Mouse (Mus musculus): Measurements from ENCODE around the gene Txnrd3. TPM values are rescaled to one million over a fixed set of nuclear protein-coding genes. Genes with fewer than 3 reads are reported as not detected.

The Txnrd3 gene
- polyA plus RNA-seq, 1 experiment from 2014 or later = 12.8 TPM

GRCm38 (mm10) chr6:89680155-89680554 lies 36.4 kb downstream of the Txnrd3 start:
- Histone ChIP-seq H3K27me3 (0 out of 2 replicates have a peak, but pooled peaks cover 2% of the 10 kb centered on the region), H3K9ac (no peak overlapping the region), H3K4me2 (no peak overlapping the region), H3K4me1 (replicated peaks) (0 out of 2 replicates have a peak, but pooled peaks cover 4% of the 10 kb centered on the region), H3K9me3 (no peaks in the 10 kb centered on the region), H3K27ac (no peak overlapping the region), H3K4me3 (no peak overlapping the region), H3K36me3 (peaks cover 11% of the 10 kb centered on the region)
- peak; percentile 52; the same call in 1 of the 2 replicates for ATAC-seq (ENCODE audit: low FRiP score)
- 10% methylated on average over 8 of the region's 8 CpGs for WGBS

- Histone ChIP-seq H3K4me2 (no peak overlapping the region), H3K4me1 (replicated peaks) (0 out of 2 replicates have a peak, but pooled peaks cover 4% of the 10 kb centered on the region), H3K27ac (no peak overlapping the region), H3K36me3 (no peaks in the 10 kb centered on the region), H3K9ac (no peak overlapping the region), H3K9me3 (no peaks in the 10 kb centered on the region), H3K27me3 (0 out of 2 replicates have a peak, but pooled peaks cover 2% of the 10 kb centered on the region), H3K4me3 (no peak overlapping the region)
- 58% methylated on average over 1 of the region's 1 CpGs for WGBS
- no peak for ATAC-seq (ENCODE audit: low FRiP score)
Observed at GRCm38 (mm10) chr6:89684231-89684630, 40.4 kb downstream of the Txnrd3 start.

GRCm38 (mm10) chr6:89687100-89687499 lies 43.3 kb downstream of the Txnrd3 start:
- H3K36me3 ChIP-seq = no peaks in the 10 kb centered on the region
- no peaks in the 10 kb centered on the region for H3K9me3 ChIP-seq
- no peak overlapping the region for H3K4me3 ChIP-seq
- H3K27me3 ChIP-seq = no peaks in the 10 kb centered on the region
- no peaks in the 10 kb centered on the region for H3K4me1 ChIP-seq (replicated peaks)
- H3K9ac ChIP-seq = no peak overlapping the region
- WGBS = 88% methylated on average over 1 of the region's 1 CpGs
- H3K27ac ChIP-seq = no peak overlapping the region
- no peak for ATAC-seq (ENCODE audit: low FRiP score)
- H3K4me2 ChIP-seq = no peak overlapping the region

- 72% methylated on average over 2 of the region's 2 CpGs for WGBS
- no peak for ATAC-seq (ENCODE audit: low FRiP score)
- Histone ChIP-seq H3K4me3 (no peak overlapping the region), H3K4me1 (replicated peaks) (no peaks in the 10 kb centered on the region), H3K27ac (no peak overlapping the region), H3K9me3 (0 out of 2 replicates have a peak, but pooled peaks cover 2% of the 10 kb centered on the region), H3K4me2 (no peak overlapping the region), H3K9ac (no peak overlapping the region), H3K27me3 (no peaks in the 10 kb centered on the region), H3K36me3 (no peaks in the 10 kb centered on the region)
Observed at GRCm38 (mm10) chr6:89706624-89707023, 62.8 kb downstream of the Txnrd3 start.

GRCm38 (mm10) chr6:89707240-89707639 lies 63.5 kb downstream of the Txnrd3 start, which contains the start of gene Vmn1r40:
Vmn1r40 (plus strand) TSS chr6:89707540.
- no peak within 1 kb of the TSS for H3K27ac ChIP-seq
- ATAC-seq (ENCODE audit: low FRiP score) = no peak
- WGBS = 83% methylated on average over 4 of the region's 4 CpGs
- no peak within 1 kb of the TSS for H3K4me3 ChIP-seq
- no peak within 1 kb of the TSS for H3K4me2 ChIP-seq
- no peaks in the 10 kb centered on the region for H3K36me3 ChIP-seq
- no peaks in the 10 kb centered on the region for H3K4me1 ChIP-seq (replicated peaks)
- H3K9ac ChIP-seq = no peak within 1 kb of the TSS
- no peaks in the 10 kb centered on the region for H3K27me3 ChIP-seq
- H3K9me3 ChIP-seq = 0 out of 2 replicates have a peak, but pooled peaks cover 2% of the 10 kb centered on the region

- Histone ChIP-seq H3K36me3 (no peaks in the 10 kb centered on the region), H3K9me3 (no peaks in the 10 kb centered on the region), H3K4me3 (no peak overlapping the region), H3K27me3 (no peaks in the 10 kb centered on the region), H3K4me2 (no peak overlapping the region), H3K27ac (no peak overlapping the region), H3K9ac (no peak overlapping the region), H3K4me1 (replicated peaks) (no peaks in the 10 kb centered on the region)
- no peak for ATAC-seq (ENCODE audit: low FRiP score)
Observed at GRCm38 (mm10) chr6:89718051-89718450, 74.3 kb downstream of the Txnrd3 start.

Other genes starting within 250 kb of the Txnrd3 start
- 125 and 126 TPM in 2 replicates for gene Chchd6, start 48.3 kb upstream of the Txnrd3 start, polyA plus RNA-seq (2015; fragmentation: Nextera tagmentation; extraction: Ambion mirVana)
- not detected in 2 replicates for gene Vmn1r40, start 63.6 kb downstream of the Txnrd3 start, polyA plus RNA-seq (2015; fragmentation: Nextera tagmentation; extraction: Ambion mirVana)
- gene Vmn1r41, start 96.8 kb downstream of the Txnrd3 start, polyA plus RNA-seq (2015; fragmentation: Nextera tagmentation; extraction: Ambion mirVana) = not detected in 2 replicates
- gene Vmn1r42, start 232.4 kb downstream of the Txnrd3 start, polyA plus RNA-seq (2015; fragmentation: Nextera tagmentation; extraction: Ambion mirVana) = not detected in 2 replicates
- gene Vmn1r43, start 232.4 kb downstream of the Txnrd3 start, polyA plus RNA-seq (2015; fragmentation: Nextera tagmentation; extraction: Ambion mirVana) = not detected in 2 replicates
- gene Vmn1r44, start 239.7 kb downstream of the Txnrd3 start, polyA plus RNA-seq (2015; fragmentation: Nextera tagmentation; extraction: Ambion mirVana) = not detected in 2 replicates